Mouse (Mus musculus) 3134 (cell line): ENCODE results near the gene Cers1.

Experiments used
- DNase-seq: peaks from one replicate; pipeline ENCODE4 v3.0.0-alpha.2; 2011; ENCODE audit warnings: low spot score; ENCODE audit not compliant: insufficient read length; ENCODE audit errors: extremely low read depth

Cers1 gene

GRCm38 (mm10) chr8:70351035-70351999, 35.7 kb downstream of the Cers1 start:
- peak; percentile 40 for DNase-seq

DNA sequence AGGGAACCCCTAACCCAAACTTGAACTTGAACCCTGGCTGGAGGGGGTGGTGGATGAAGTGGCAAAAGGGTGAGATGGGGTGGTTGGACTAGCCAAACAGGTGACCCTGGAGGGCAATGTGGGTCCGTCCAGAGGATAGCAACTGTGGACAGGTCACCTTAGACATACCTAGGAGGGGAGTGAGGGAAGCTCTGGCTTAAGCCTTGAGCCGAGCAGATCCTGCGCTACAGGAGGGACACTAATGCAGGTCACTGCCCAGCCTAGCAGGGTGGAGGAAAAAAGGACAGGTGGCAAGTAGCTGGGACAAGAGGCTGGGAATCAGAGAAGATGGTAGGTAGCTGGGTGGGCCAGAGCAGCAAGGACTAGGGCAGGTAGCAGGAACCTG, 36.4 kb downstream of the Cers1 start:
- DNase-seq = no peak

GRCm38 (mm10) chr8:70352657-70353151, 37.1 kb downstream of the Cers1 start:
- DNase-seq = peak; percentile 54

- peak; percentile 95 for DNase-seq
These were observed 37.7 kb downstream of the Cers1 start, which contains the start of gene Upf1 for GRCm38 (mm10) chr8:70353194-70353817. TSS of gene Upf1 (minus strand) at chr8:70353278.

- no peak for DNase-seq
These were observed 38.4 kb downstream of the Cers1 start for GRCm38 (mm10) chr8:70354004-70354403.

- DNase-seq = no peak
These were observed 40.5 kb downstream of the Cers1 start for GRCm38 (mm10) chr8:70356111-70356510.

GRCm38 (mm10) chr8:70359411-70359810, 43.8 kb downstream of the Cers1 start:
- DNase-seq = peak; percentile 61

GRCm38 (mm10) chr8:70360769-70361168, 45.2 kb downstream of the Cers1 start:
- no peak for DNase-seq

DNA sequence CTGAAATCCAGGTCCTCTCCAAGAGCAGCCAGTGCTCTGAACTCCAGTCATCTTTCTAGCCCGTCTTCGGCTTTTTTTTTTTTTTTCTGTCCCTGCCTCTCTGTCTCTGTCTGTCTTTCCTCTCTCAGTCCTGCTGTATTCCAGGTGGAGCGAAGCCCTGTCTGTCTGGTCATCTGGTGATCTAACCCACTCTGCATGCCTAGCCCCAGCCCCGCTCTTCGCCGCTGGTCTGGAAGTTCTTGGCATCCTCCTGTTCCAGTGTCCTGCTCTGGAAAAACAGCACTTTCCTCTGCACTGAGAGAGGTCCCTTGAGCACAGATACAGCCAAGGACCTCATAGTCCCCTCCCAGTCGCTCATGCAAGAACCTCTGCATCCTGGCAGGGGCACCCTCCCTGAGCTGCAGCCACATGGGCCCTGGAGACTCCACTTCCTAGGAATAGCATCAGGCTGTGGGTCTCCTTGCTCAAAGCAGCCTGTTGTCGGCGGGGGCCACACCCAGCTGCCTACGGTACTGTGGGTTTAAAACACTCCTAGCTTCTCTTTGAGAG, 46.0 kb downstream of the Cers1 start:
- no peak for DNase-seq

GRCm38 (mm10) chr8:70364066-70364465, 48.5 kb downstream of the Cers1 start:
- peak; percentile 66 for DNase-seq

GRCm38 (mm10) chr8:70366588-70366987, 51.0 kb downstream of the Cers1 start:
- no peak for DNase-seq

DNA sequence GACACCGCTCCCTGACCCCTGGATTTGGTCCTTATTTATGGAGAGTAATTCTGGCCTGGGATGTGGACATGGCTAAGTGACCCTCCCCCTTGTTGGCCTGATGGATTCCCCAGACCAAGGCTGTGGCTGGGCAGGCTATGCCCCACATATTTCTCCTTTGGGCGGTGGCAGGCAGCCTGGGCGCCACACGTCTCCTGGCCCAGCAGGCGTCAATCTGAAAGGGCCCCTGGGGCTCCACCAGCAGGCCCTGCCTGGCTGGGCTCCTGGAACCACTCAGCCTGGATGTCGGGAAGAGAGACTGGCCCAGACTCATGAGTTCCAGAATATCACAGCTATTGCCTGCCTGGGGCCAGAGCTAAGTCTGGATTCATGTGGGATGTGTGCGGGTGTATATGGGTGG, 54.9 kb downstream of the Cers1 start:
- no peak for DNase-seq

- peak; percentile 79 for DNase-seq
These were observed 56.4 kb downstream of the Cers1 start for GRCm38 (mm10) chr8:70371951-70372350.

DNA sequence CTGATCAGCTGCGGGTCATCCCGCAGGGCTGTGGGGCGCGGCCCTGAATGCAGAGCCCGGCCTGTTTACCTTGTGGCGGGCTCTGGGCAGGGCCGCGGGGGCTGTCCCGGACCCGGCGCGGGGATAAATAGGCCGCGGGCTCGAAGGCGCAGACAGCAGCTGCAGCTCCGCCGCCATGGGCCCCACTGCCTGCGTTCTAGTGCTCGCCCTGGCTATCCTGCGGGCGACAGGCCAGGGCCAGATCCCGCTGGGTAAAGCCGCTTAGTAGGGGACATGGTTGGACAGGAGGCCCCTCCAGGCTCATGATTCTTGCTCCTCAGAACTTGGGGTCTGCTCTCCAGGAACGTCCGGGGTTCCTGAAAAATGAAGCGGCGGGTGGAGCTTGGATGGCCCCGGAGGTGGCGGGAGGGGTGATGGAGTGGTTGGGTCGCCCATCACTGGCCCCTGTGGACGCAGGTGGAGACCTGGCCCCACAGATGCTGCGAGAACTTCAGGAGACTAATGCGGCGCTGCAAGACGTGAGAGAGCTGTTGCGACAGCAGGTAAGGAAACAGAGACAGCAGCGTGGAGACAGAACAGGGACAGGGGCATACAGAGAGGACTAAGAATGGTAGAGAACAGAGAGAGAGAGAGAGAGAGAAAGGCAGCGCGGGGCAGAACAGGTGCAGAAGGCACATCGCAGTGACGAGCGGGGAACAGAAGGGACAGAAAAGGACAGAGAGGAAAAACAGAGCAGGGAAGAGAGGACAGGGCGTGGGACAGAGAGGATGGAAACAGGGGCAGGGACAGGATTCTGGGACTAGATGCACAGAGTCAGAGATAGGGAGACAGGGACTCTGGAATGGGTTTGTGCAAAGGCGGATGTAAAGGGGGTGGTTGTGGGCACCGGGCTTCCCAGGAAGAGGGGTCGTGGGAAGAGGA, 58.1 kb downstream of the Cers1 start, which contains the start of gene Comp:
Gene Comp (plus strand): TSS at position 162 of the 921 bp plus-strand sequence.
- no peak for DNase-seq

- no peak for DNase-seq
These were observed 58.8 kb downstream of the Cers1 start for GRCm38 (mm10) chr8:70374318-70374927.

- no peak for DNase-seq
These were observed 59.8 kb downstream of the Cers1 start for GRCm38 (mm10) chr8:70375212-70375859.

DNA sequence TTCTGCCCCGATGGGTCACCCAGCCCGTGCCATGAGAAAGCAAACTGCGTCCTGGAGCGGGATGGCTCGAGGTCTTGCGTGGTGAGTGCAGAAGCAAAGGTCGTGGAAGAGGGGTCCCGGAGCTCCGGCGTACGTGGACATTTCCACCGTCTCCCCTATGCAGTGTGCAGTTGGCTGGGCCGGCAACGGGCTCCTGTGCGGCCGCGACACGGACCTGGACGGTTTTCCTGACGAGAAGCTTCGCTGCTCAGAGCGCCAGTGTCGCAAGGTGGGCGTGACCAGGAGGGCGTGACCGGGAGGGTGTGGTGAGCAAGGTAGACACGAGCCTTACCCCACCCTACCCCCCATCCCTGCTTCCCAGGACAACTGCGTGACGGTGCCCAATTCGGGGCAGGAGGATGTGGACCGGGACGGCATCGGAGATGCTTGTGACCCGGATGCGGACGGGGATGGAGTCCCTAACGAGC, 60.7 kb downstream of the Cers1 start:
- DNase-seq = no peak

DNA sequence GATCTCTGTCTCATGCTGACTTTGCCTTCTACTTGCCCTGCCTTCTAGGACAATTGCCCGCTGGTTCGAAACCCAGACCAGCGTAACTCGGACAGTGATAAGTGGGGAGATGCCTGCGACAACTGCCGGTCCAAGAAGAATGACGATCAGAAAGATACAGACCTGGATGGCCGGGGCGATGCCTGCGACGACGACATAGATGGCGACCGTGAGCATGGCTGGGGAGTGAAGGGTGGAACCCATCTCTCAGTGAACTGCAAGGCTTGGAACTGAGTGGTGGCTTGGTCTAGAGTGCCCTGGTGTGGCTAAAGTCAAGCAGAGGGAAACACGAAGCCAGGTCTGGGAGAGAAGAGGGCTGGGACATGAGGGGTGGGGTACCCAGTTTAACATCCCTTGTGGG, 61.5 kb downstream of the Cers1 start:
- no peak for DNase-seq

DNA sequence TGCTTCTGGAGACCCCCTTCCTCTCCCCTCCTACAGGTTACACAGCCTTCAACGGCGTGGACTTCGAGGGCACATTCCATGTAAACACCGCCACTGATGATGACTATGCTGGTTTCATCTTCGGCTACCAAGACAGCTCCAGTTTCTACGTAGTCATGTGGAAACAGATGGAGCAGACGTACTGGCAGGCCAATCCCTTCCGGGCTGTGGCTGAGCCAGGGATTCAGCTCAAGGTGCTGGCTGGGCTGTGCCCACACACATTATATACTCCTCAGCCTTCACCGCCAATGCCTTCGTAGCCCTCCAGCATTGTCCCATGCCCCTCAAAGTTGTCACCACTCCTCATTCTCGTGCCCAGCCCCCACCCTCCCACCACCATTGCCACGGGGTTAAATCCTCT, 64.5 kb downstream of the Cers1 start:
- DNase-seq = no peak
